Mouse (Mus musculus) MEL (cell line): ENCODE results near the gene Plxnb1. TPM values are rescaled to one million over a fixed set of nuclear protein-coding genes. Genes with fewer than 3 reads are reported as not detected.

Experiments
- DNase-seq: peaks from one replicate; pipeline ENCODE4 v3.0.0; 2011; ENCODE audit warnings: low read depth, low spot score
- H3K27ac ChIP-seq: 2 replicates; pipeline ENCODE4 v1.5.1; 2012; ENCODE audit warnings: low read depth, mild to moderate bottlenecking, control low read depth, low read length, moderate library complexity; ENCODE audit not compliant: control insufficient read depth
- H3K27me3 ChIP-seq, 2 experiments: fragments of 150-350 bp in 1 of 2; sonication (generic) in 1 of 2; 2 replicates each; pipeline ENCODE4 v1.6.1; 2012; ENCODE audit warnings: low read length in 2 of 2, mild to moderate bottlenecking in 2 of 2, improper control_type of control experiment in 1 of 2, moderate library complexity in 1 of 2; ENCODE audit not compliant: insufficient read depth in 2 of 2, control insufficient read depth in 1 of 2
- H3K36me3 ChIP-seq, 2 experiments: 2 replicates each; pipeline ENCODE4 v1.6.1; 2012 to 2014; ENCODE audit warnings: low read length in 2 of 2, improper control_type of control experiment in 1 of 2, inconsistent platforms in 1 of 2, mild to moderate bottlenecking in 1 of 2; ENCODE audit not compliant: insufficient read depth in 2 of 2, control insufficient read depth in 1 of 2
- H3K4me1 ChIP-seq, 2 experiments: fragments of 150-350 bp in 1 of 2; sonication (generic) in 1 of 2; 2 replicates each; pipeline ENCODE4 v1.6.1; 2012; ENCODE audit warnings: low read length in 2 of 2, improper control_type of control experiment in 1 of 2, mild to moderate bottlenecking in 1 of 2; ENCODE audit not compliant: insufficient read depth in 2 of 2, control insufficient read depth in 1 of 2
- H3K4me3 ChIP-seq, 2 experiments: fragments of 150-350 bp in 1 of 2; sonication (generic) in 1 of 2; 2 replicates each; pipeline ENCODE4 v1.5.1; 2012; ENCODE audit warnings: low read depth in 2 of 2, low read length in 2 of 2, mild to moderate bottlenecking in 2 of 2, moderate library complexity in 2 of 2, control low read depth in 1 of 2, improper control_type of control experiment in 1 of 2; ENCODE audit not compliant: control insufficient read depth in 1 of 2, insufficient read depth in 1 of 2
- H3K79me2 ChIP-seq: 2 replicates; pipeline ENCODE4 v1.6.1; 2012; ENCODE audit warnings: mild to moderate bottlenecking, low read length, moderate library complexity; ENCODE audit not compliant: control insufficient read depth, poor library complexity, insufficient read depth
- H3K9ac ChIP-seq: 2 replicates; pipeline ENCODE4 v1.6.1; 2012; ENCODE audit warnings: low read depth, mild to moderate bottlenecking, control low read depth, low read length, moderate library complexity; ENCODE audit not compliant: control insufficient read depth, poor library complexity, severe bottlenecking
- H3K9me3 ChIP-seq: fragments of 150-350 bp; sonication (generic); replicated peaks from 2 replicates; pipeline ENCODE4 v1.6.1; 2012; ENCODE audit warnings: mild to moderate bottlenecking, low read length, improper control_type of control experiment, moderate library complexity; ENCODE audit not compliant: insufficient read depth
- BHLHE40 ChIP-seq: IDR thresholded peaks from 2 replicates; pipeline ENCODE4 v1.6.1; 2012; ENCODE audit warnings: low read depth, mild to moderate bottlenecking, inconsistent platforms, low read length, improper control_type of control experiment, borderline replicate concordance
- CHD1 ChIP-seq: IDR thresholded peaks from 2 replicates; pipeline ENCODE4 v1.6.1; 2012; ENCODE audit warnings: low read depth, mild to moderate bottlenecking, inconsistent platforms, low read length, improper control_type of control experiment
- CHD2 ChIP-seq: IDR thresholded peaks from 2 replicates; pipeline ENCODE4 v1.6.1; 2011; ENCODE audit warnings: low read length, improper control_type of control experiment
- EP300 ChIP-seq, 2 experiments: IDR thresholded peaks; 2 replicates each; pipeline ENCODE4 v1.6.1; 2011; ENCODE audit warnings: improper control_type of control experiment in 2 of 2, low read length in 2 of 2, low read depth in 1 of 2, mild to moderate bottlenecking in 1 of 2
- ETS1 ChIP-seq: IDR thresholded peaks from 2 replicates; pipeline ENCODE4 v1.6.1; 2012; ENCODE audit warnings: low read depth, mild to moderate bottlenecking, inconsistent platforms, low read length, improper control_type of control experiment, moderate library complexity
- GABPA ChIP-seq: IDR thresholded peaks from 2 replicates; pipeline ENCODE4 v1.6.1; 2012; ENCODE audit warnings: low read depth, mild to moderate bottlenecking, inconsistent platforms, low read length, improper control_type of control experiment, moderate library complexity
- GATA1 ChIP-seq: IDR thresholded peaks from 2 replicates; pipeline ENCODE4 v1.6.1; 2011; ENCODE audit warnings: low read depth, low read length, improper control_type of control experiment
- JUND ChIP-seq: IDR thresholded peaks from 2 replicates; pipeline ENCODE4 v1.6.1; 2011; ENCODE audit warnings: low read depth, mild to moderate bottlenecking, improper control_type of control experiment, low read length
- KAT2A ChIP-seq: conservative IDR thresholded peaks from 2 replicates; pipeline ENCODE4 v1.6.1; 2012; ENCODE audit warnings: low read depth, low read length, improper control_type of control experiment, inconsistent platforms
- MAX ChIP-seq: IDR thresholded peaks from 2 replicates; pipeline ENCODE4 v1.6.1; 2011; ENCODE audit warnings: low read length, improper control_type of control experiment
- MAZ ChIP-seq: IDR thresholded peaks from 2 replicates; pipeline ENCODE4 v1.6.1; 2012; ENCODE audit warnings: low read depth, mild to moderate bottlenecking, inconsistent platforms, low read length, improper control_type of control experiment
- MEF2A ChIP-seq: IDR thresholded peaks from 2 replicates; pipeline ENCODE4 v1.6.1; 2014; ENCODE audit warnings: low read depth, mild to moderate bottlenecking, inconsistent platforms, low read length, improper control_type of control experiment; ENCODE audit not compliant: poor library complexity, insufficient replicate concordance, severe bottlenecking; ENCODE audit errors: extremely low read depth
- MYC ChIP-seq: IDR thresholded peaks from 2 replicates; pipeline ENCODE4 v1.6.1; 2011; ENCODE audit warnings: low read depth, mild to moderate bottlenecking, low read length, improper control_type of control experiment, moderate library complexity
- NELFE ChIP-seq: IDR thresholded peaks from 2 replicates; pipeline ENCODE4 v1.6.1; 2011; ENCODE audit warnings: low read depth, low read length, improper control_type of control experiment
- NRF1 ChIP-seq: IDR thresholded peaks from 2 replicates; pipeline ENCODE4 v1.6.1; 2014; ENCODE audit warnings: low read depth, mild to moderate bottlenecking, inconsistent platforms, low read length, improper control_type of control experiment, moderate library complexity; ENCODE audit not compliant: poor library complexity, insufficient read depth, severe bottlenecking
- POLR2AphosphoS2 ChIP-seq: IDR thresholded peaks from 2 replicates; pipeline ENCODE4 v1.6.1; 2011; ENCODE audit warnings: low read length, improper control_type of control experiment
- POLR2AphosphoS5 ChIP-seq: IDR thresholded peaks from 2 replicates; pipeline ENCODE4 v1.6.1; 2012; ENCODE audit warnings: low read depth, borderline replicate concordance, mild to moderate bottlenecking, inconsistent platforms, low read length, moderate library complexity, mixed read lengths
- RAD21 ChIP-seq: IDR thresholded peaks from 2 replicates; pipeline ENCODE4 v1.6.1; 2011; ENCODE audit warnings: mild to moderate bottlenecking, low read depth, low read length, improper control_type of control experiment
- RCOR1 ChIP-seq: IDR thresholded peaks from 2 replicates; pipeline ENCODE4 v1.6.1; 2012; ENCODE audit warnings: low read depth, mild to moderate bottlenecking, inconsistent platforms, low read length, improper control_type of control experiment
- SIN3A ChIP-seq: IDR thresholded peaks from 2 replicates; pipeline ENCODE4 v1.6.1; 2012; ENCODE audit warnings: low read length, improper control_type of control experiment, inconsistent platforms
- SMC3 ChIP-seq: IDR thresholded peaks from 2 replicates; pipeline ENCODE4 v1.6.1; 2011; ENCODE audit warnings: low read depth, low read length, improper control_type of control experiment
- TBP ChIP-seq: IDR thresholded peaks from 2 replicates; pipeline ENCODE4 v1.8.0; 2011; ENCODE audit warnings: low read depth, low read length, improper control_type of control experiment
- TCF12 ChIP-seq: IDR thresholded peaks from 2 replicates; pipeline ENCODE4 v1.6.1; 2014; ENCODE audit warnings: low read depth, mild to moderate bottlenecking, inconsistent platforms, low read length, improper control_type of control experiment, moderate library complexity
- UBTF ChIP-seq: IDR thresholded peaks from 2 replicates; pipeline ENCODE4 v1.6.1; 2012; ENCODE audit warnings: low read depth, mild to moderate bottlenecking, inconsistent platforms, low read length, improper control_type of control experiment, moderate library complexity, borderline replicate concordance; ENCODE audit not compliant: insufficient read depth
- USF1 ChIP-seq: IDR thresholded peaks from 2 replicates; pipeline ENCODE4 v1.6.1; 2014; ENCODE audit warnings: low read depth, mild to moderate bottlenecking, inconsistent platforms, low read length, improper control_type of control experiment, moderate library complexity
- USF2 ChIP-seq, 2 experiments: IDR thresholded peaks; 2 replicates each; pipeline ENCODE4 v1.6.1; 2011 to 2012; ENCODE audit warnings: improper control_type of control experiment in 2 of 2, low read length in 2 of 2, borderline replicate concordance in 1 of 2, inconsistent platforms in 1 of 2, low read depth in 1 of 2, mild to moderate bottlenecking in 1 of 2; ENCODE audit not compliant: insufficient read depth in 1 of 2
- ZC3H11A ChIP-seq: IDR thresholded peaks from 2 replicates; pipeline ENCODE4 v1.6.1; 2012; ENCODE audit warnings: low read depth, mild to moderate bottlenecking, inconsistent platforms, low read length, improper control_type of control experiment
- ZKSCAN1 ChIP-seq: IDR thresholded peaks from 2 replicates; pipeline ENCODE4 v1.6.1; 2012; ENCODE audit warnings: low read depth, mild to moderate bottlenecking, inconsistent platforms, low read length, improper control_type of control experiment, moderate library complexity
- ZMIZ1 ChIP-seq: IDR thresholded peaks from 2 replicates; pipeline ENCODE4 v1.6.1; 2012; ENCODE audit warnings: low read depth, mild to moderate bottlenecking, inconsistent platforms, low read length, improper control_type of control experiment, moderate library complexity
- ZNF384 ChIP-seq: IDR thresholded peaks from 2 replicates; pipeline ENCODE4 v1.6.1; 2012; ENCODE audit warnings: low read depth, mild to moderate bottlenecking, inconsistent platforms, low read length, improper control_type of control experiment
- polyA plus RNA-seq, 2 experiments: library from polyadenylated mRNA; stranded (reverse) in 1 of 2; unstranded in 1 of 2; fragments of >175 nt in 1 of 2; fragments of >200 nt in 1 of 2; gene quantifications; 2 replicates each; pipeline versions ENCODE4 v1.2.1 to v1.2.4; 2012; ENCODE audit warnings: low replicate concordance in 2 of 2, low read depth in 1 of 2; ENCODE audit not compliant: insufficient read length in 2 of 2, insufficient read depth in 1 of 2, missing spikeins in 1 of 2
- total RNA-seq: library from RNA; depleted of rRNA; stranded (reverse); fragments of 300-350 nt; gene quantifications from 2 replicates; pipeline ENCODE4 v1.2.3, GENCODE M21; 2012

Gene Plxnb1
- total and polyA plus RNA-seq, 3 experiments = 0.07 TPM; not detected in 2

DNA sequence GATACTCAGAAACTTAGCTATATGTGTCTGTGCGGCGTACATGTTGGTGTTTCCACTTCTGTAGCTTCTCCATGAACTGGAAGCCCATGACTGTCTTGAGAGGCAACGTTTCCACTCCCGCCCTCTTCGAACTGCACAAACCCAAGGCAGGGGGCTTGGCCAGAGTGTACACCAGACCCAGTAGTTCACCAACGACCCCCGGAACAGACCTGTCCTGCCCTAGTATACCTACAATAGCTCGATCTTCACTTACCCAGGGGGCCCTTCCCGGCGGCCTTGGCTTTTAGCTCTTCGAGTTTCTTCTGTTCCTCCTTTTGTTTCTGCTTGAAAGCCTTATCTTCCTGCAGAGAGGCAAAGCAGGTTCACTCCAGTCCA is 13.5 kb upstream of the Plxnb1 start:
- Histone ChIP-seq H3K27ac (peak overlapping the region; percentile 48), H3K9ac (peak overlapping the region; percentile 74), H3K27me3 (no peaks in the 10 kb centered on the region), H3K9me3 (no peaks in the 10 kb centered on the region), H3K79me2 (peaks cover 37% of the 10 kb centered on the region), H3K4me3 (peak overlapping the region; percentile 56 to 82), H3K4me1 (peaks cover 0 to 9% of the 10 kb centered on the region in 2 experiments; a peak in 2 of 4 replicates), H3K36me3 (peaks cover 4 to 6% of the 10 kb centered on the region in 2 experiments; a peak in 3 of 4 replicates)
- peak; percentile 49 for DNase-seq
- TF ChIP-seq ZKSCAN1 (no peak), SMC3 (no peak), RCOR1 (no peak), GABPA (no peak), USF1 (no peak), TCF12 (no peak), JUND (no peak)

DNA sequence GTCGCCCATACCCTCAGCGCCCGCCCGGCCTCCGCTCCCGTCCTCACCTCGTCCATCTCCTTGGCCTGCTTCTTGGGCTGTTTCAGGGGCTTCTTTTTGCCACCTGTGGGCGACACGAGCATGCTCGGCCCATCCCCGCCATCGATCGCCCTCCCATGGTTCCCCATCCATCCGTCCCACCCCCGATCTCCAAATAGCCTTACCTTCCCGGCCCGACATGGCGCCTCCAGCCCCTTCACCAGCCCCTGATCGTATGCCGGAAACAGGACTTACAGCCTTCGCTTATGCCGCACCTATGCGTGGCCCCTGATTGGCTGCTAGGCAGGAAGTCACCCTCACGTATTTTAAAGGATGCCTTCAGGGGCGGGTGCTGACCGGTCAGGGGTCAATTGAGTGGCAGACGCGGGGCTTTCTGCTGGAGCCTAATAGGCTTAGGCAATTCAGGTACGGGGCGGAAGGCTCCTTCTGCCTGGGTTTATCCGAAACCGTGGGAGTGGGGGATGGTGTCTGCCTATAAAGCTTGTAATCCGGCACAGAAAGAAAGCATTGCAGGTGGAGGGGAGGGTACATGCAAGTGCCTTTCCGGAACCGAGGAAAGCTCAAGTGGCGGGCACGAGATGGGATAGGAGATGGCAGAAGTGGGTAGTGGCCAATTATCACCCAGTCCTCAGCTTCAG is 12.9 kb upstream of the Plxnb1 start, which contains the start of the genes Ccdc51 and Tma7:
Gene Ccdc51 (plus strand): TSS at position 370 of the 677 bp plus-strand sequence.
Gene Tma7 (minus strand): TSS at position 464 of the 677 bp plus-strand sequence.
- H3K4me3 ChIP-seq = peak within 1 kb of the TSS; percentile 56 to 82
- peaks cover 0 to 9% of the 10 kb centered on the region in 2 experiments; a peak in 2 of 4 replicates for H3K4me1 ChIP-seq
- peak within 1 kb of the TSS; percentile 74 for H3K9ac ChIP-seq
- H3K27me3 ChIP-seq = no peaks in the 10 kb centered on the region
- peaks cover 37% of the 10 kb centered on the region for H3K79me2 ChIP-seq
- peaks cover 4 to 6% of the 10 kb centered on the region in 2 experiments; a peak in 3 of 4 replicates for H3K36me3 ChIP-seq
- DNase-seq = peak; percentile 97
- H3K9me3 ChIP-seq = no peaks in the 10 kb centered on the region
- H3K27ac ChIP-seq = peak within 1 kb of the TSS; percentile 75
- peak; percentile 96 for TF ChIP-seq TBP
- no peak for TF ChIP-seq UBTF
- peak; percentile 42 for TF ChIP-seq MAX
- TF ChIP-seq ETS1 = no peak; the same call in 1 of the 2 replicates
- no peak for TF ChIP-seq USF1
- no peak for TF ChIP-seq EP300 (IDR thresholded peaks at IDR 0.05; ENCODE audit: low read depth in 1 of 2, low read length in 2 of 2)
- no peak for TF ChIP-seq RAD21
- TF ChIP-seq MEF2A = no peak
- TF ChIP-seq MAZ = peak; percentile 50; the same call in 1 of the 2 replicates
- no peak for TF ChIP-seq POLR2AphosphoS5
- TF ChIP-seq SIN3A = peak; percentile 91
- TF ChIP-seq NELFE = peak; percentile 88
- TF ChIP-seq BHLHE40 = no peak
- TF ChIP-seq ZC3H11A = no peak
- peak; percentile 26; the same call in 1 of the 2 replicates for TF ChIP-seq MYC
- 0 out of 2 replicates have a peak, but pooled peaks have one; percentile 12 for TF ChIP-seq NRF1
- no peak for TF ChIP-seq ZNF384
- no peak for TF ChIP-seq ZMIZ1
- TF ChIP-seq POLR2AphosphoS2 = peak; percentile 76
- TF ChIP-seq GATA1 = no peak
- TF ChIP-seq CHD2 = peak; percentile 58
- TF ChIP-seq CHD1 = no peak
- TF ChIP-seq KAT2A = peak; percentile 47; the same call in 1 of the 2 replicates
- no peak for TF ChIP-seq GABPA
- no peak for TF ChIP-seq SMC3
- no peak for TF ChIP-seq USF2 (IDR thresholded peaks at IDR 0.05; ENCODE audit: borderline replicate concordance in 1 of 2, insufficient read depth in 1 of 2, low read depth in 1 of 2, low read length in 2 of 2)
